Mouse (Mus musculus): ENCODE measurements around the gene Cyp2s1.

- TF ChIP-seq CTCF (conservative IDR thresholded peaks at IDR 0.05 in 1 of 2, IDR thresholded peaks at IDR 0.05 in 1 of 2; ENCODE audit: low read depth in 2 of 2, low read length in 2 of 2) (no peak), POLR2A (IDR thresholded peaks at IDR 0.05; ENCODE audit: low read depth, low read length) (no peak), MEF2A (IDR thresholded peaks at IDR 0.05; ENCODE audit: borderline replicate concordance, low read depth, low read length) (no peak), EP300 (IDR thresholded peaks at IDR 0.05; ENCODE audit: low read length) (no peak), BHLHE40 (IDR thresholded peaks at IDR 0.05; ENCODE audit: low read depth, low read length) (no peak), MAFK (IDR thresholded peaks at IDR 0.05; ENCODE audit: insufficient replicate concordance, low read length) (no peak), E2F4 (IDR thresholded peaks at IDR 0.05; ENCODE audit: insufficient replicate concordance, low read depth, low read length) (no peak), TCF12 (IDR thresholded peaks at IDR 0.05; ENCODE audit: low read depth, low read length) (no peak), USF1 (IDR thresholded peaks at IDR 0.05; ENCODE audit: low read depth, low read length) (no peak), TBP (conservative IDR thresholded peaks at IDR 0.05; ENCODE audit: low read depth, low read length) (no peak), HCFC1 (IDR thresholded peaks at IDR 0.05; ENCODE audit: low read depth, low read length) (no peak), ZC3H11A (IDR thresholded peaks at IDR 0.05; ENCODE audit: low read depth, low read length) (no peak), UBTF (IDR thresholded peaks at IDR 0.05; ENCODE audit: low read depth, low read length) (no peak)
Observed at GRCm38 (mm10) chr7:25753076-25753475, 63.6 kb downstream of the Cyp2s1 start.
